Mouse (Mus musculus): ENCODE results near the gene Dlg5.

The Dlg5 gene

GRCm38 (mm10) chr14:24245177-24246081 is at the start of gene Dlg5:
TSS of gene Dlg5 (minus strand) at chr14:24245920.
- no peak for DNase-seq (ENCODE audit: low read depth in 1 of 2, low spot score in 2 of 2)

GRCm38 (mm10) chr14:24293631-24294030 is 47.9 kb upstream of the Dlg5 start:
- no peak for DNase-seq (ENCODE audit: low read depth in 1 of 2, low spot score in 2 of 2)

DNA sequence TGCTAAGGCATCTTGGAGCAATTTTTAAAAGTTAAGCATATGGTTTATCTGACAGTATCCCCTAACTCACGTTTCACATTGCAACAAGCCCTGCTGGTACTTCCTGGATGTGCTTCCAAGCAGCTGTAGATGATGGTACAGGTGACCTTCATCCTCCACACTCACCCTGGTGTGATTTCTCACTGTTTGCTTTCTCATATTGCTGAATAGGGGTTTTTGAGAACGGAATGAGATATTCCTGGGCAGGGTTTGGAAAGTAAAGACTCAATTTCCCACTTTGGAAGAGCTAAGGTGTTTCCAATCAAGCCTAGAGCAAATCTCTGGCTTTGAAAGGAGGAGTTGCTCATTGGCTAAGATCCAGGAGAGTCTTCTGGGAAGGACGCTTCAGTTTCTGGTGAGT is 47.2 kb upstream of the Dlg5 start, which contains the start of gene E330034G19Rik:
Gene E330034G19Rik (plus strand): TSS at position 301 of the 400 bp plus-strand sequence.
- DNase-seq (ENCODE audit: low read depth in 1 of 2, low spot score in 2 of 2) = no peak

GRCm38 (mm10) chr14:24290726-24291125 is 45.0 kb upstream of the Dlg5 start:
- no peak for DNase-seq (ENCODE audit: low read depth in 1 of 2, low spot score in 2 of 2)

- no peak for DNase-seq (ENCODE audit: low read depth in 1 of 2, low spot score in 2 of 2)
These were observed 40.4 kb upstream of the Dlg5 start for GRCm38 (mm10) chr14:24286136-24286535.

DNA sequence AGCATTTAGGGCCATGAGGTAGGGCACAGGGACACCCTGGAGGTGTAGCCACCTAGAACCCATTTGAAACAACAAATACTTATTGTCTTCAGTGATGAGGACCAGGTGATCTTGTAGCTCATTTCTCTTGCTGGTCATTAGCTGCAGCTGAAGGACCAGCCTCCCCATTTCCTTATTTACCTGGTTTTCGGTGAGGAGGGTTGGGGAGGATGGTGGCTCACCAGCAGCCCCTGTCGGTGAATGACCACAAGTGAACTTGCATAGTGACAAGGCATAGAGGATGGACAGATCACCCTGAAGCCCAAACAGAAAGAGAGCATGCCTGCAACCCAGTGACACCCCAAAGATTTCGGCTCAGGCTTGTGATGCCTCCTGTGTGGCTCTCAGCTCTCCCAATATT is 36.6 kb upstream of the Dlg5 start:
- DNase-seq (ENCODE audit: low read depth in 1 of 2, low spot score in 2 of 2) = no peak

- DNase-seq (ENCODE audit: low read depth in 1 of 2, low spot score in 2 of 2) = no peak
These were observed 35.6 kb upstream of the Dlg5 start for GRCm38 (mm10) chr14:24281278-24281677.

- no peak for DNase-seq (ENCODE audit: low read depth in 1 of 2, low spot score in 2 of 2)
These were observed 29.8 kb upstream of the Dlg5 start for GRCm38 (mm10) chr14:24275534-24275933.

GRCm38 (mm10) chr14:24273575-24273974 is 27.9 kb upstream of the Dlg5 start:
- no peak for DNase-seq (ENCODE audit: low read depth in 1 of 2, low spot score in 2 of 2)

DNA sequence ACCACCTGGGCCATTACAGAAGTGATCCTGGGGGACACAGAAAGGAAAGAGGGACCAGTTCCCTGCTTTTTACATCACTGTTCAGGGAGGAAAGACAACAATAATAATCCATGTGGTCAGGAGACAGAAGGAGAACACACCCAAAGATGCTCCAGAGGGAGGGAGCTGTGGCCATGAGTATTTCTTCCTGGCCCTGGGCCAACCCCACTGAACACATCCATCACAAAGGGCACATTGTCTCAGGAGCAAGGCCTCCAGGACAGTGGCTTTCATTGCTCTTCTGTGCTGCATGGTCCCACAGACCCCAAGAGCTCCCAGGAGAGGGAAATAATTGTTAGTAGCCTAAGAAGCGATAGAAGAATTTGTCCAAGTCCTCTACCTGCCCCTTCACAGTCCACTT is 23.9 kb upstream of the Dlg5 start:
- DNase-seq (ENCODE audit: low read depth in 1 of 2, low spot score in 2 of 2) = no peak

GRCm38 (mm10) chr14:24262915-24263314 is 17.2 kb upstream of the Dlg5 start:
- no peak for DNase-seq (ENCODE audit: low read depth in 1 of 2, low spot score in 2 of 2)

DNA sequence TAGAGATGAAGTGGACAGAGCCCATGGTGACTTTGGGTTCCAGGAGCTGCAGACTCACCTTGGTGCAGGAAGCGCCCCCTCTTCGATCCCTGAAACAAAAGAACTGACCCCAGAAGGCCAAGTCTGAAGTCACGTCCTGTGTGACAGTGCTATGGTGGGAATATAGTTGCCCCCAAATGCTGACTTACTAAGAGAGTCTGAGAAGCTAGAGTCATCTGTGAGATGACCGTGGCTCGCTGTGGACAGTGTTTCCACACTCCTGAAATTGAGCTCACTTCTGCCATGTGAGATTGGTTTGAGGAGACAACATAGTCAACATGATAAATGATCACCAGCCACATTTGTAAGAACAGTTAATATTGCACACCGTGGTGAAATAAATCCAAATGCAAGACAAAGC is 16.7 kb upstream of the Dlg5 start:
- DNase-seq (ENCODE audit: low read depth in 1 of 2, low spot score in 2 of 2) = no peak

DNA sequence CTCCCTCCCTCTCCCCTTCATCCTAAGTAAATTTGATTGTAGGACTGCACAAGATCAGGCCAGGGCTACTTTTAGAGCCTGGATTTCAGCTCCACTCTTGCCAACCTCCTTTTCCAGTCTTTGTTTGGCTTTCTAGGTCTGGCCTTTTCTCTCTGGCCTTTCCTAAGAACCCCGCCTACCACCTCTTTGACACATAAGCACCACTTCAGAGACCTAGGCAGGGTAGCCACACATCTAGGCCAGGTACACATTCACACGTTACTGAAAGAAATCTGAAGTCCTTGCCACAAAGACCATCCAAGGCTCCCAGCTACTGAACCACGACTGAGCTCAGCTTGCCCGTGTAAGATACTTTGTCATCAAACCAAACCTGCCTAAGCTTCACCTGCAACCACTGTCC is 14.7 kb upstream of the Dlg5 start:
- DNase-seq (ENCODE audit: low read depth in 1 of 2, low spot score in 2 of 2) = no peak

DNA sequence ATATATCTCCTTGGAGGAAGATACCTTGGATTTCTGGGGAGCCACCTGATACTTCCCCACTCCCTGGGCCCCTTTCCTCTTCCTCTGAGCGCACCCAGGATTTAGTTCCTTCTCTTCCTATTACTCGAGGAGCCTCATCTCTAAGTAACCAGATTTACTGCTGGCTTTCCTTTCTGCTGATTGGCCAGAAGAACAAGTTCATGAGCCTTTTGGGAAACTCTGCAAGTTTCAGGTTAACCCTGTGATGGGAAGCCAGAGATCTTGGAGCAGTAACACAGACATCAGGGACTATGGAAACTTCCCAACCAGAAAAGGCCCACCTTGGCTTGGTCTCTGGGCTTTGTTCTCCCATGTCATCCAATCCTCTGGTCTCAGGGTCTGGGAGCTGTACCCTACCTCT is 10.2 kb upstream of the Dlg5 start:
- no peak for DNase-seq (ENCODE audit: low read depth in 1 of 2, low spot score in 2 of 2)

GRCm38 (mm10) chr14:24253611-24254202 is 8.0 kb upstream of the Dlg5 start:
- DNase-seq (ENCODE audit: low read depth in 1 of 2, low spot score in 2 of 2) = no peak

- DNase-seq (ENCODE audit: low read depth in 1 of 2, low spot score in 2 of 2) = no peak
These were observed 5.6 kb upstream of the Dlg5 start for GRCm38 (mm10) chr14:24251326-24251725.

- no peak for DNase-seq (ENCODE audit: low read depth in 1 of 2, low spot score in 2 of 2)
These were observed 4.2 kb upstream of the Dlg5 start for GRCm38 (mm10) chr14:24249926-24250325.

GRCm38 (mm10) chr14:24244330-24245176 is 1.2 kb downstream of the Dlg5 start:
- no peak for DNase-seq (ENCODE audit: low read depth in 1 of 2, low spot score in 2 of 2)

DNA sequence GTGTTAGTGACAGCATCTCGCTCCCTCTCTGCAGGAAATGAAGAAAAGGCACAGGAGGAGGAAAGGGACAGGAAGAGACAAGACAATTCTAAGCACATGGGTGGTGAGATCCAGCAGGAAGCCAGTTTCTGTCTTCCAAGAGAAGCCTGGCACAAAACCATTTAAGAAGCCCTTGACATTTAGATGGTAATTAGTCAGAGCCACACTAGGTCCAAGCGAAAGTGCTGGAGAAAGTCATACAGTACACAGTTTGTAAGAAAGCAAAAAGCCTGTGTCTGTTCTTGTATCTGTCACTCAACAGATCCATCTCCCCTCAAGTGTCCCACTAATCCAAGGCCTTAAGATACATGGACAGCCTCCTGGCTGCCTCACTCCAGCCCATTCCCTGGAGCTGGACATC is 3.7 kb downstream of the Dlg5 start:
- DNase-seq (ENCODE audit: low read depth in 1 of 2, low spot score in 2 of 2) = no peak

DNA sequence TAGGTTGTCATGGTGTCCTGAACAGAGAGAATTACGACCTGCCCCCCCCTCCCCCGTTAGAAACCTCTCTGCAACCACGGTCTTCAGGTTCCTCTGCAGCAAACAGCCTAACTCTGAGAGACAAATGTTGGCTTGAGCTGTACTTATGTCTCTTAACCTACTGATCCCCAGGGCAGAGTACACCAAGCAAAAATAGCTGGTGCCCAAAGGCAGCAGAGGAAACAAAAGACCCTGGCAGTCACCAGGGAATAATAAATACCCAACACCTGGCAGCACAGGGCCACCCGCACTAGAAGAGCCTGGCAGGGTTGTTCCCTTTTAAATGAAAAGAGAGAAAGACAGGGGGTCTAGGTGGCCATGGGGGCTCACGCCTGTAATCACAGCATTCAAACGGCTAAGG is 4.9 kb downstream of the Dlg5 start:
- DNase-seq (ENCODE audit: low read depth in 1 of 2, low spot score in 2 of 2) = no peak

- no peak for DNase-seq (ENCODE audit: low read depth in 1 of 2, low spot score in 2 of 2)
These were observed 6.1 kb downstream of the Dlg5 start for GRCm38 (mm10) chr14:24239651-24240050.

GRCm38 (mm10) chr14:24235954-24236353 is 9.8 kb downstream of the Dlg5 start:
- no peak for DNase-seq (ENCODE audit: low read depth in 1 of 2, low spot score in 2 of 2)

Data from monocyte, adult 2 months (primary cell).